Mouse (Mus musculus) hindbrain, embryonic 10.5 days (tissue): ENCODE data around the gene Larp1b. TPM values are rescaled to one million over a fixed set of nuclear protein-coding genes. Genes with fewer than 3 reads are reported as not detected.

ENCODE experiments used
- DNase-seq: peaks from one replicate; pipeline ENCODE4 v3.0.0-alpha.2; 2017; ENCODE audit warnings: low spot score
- H3K27ac ChIP-seq: fragments of 300-500 bp; sonication (generic); 2 replicates; pipeline ENCODE4 v1.5.1; 2016; ENCODE audit warnings: mild to moderate bottlenecking, moderate library complexity
- H3K27me3 ChIP-seq: fragments of 300-500 bp; sonication (generic); 2 replicates; pipeline ENCODE4 v1.6.1; 2016; ENCODE audit warnings: mild to moderate bottlenecking; ENCODE audit not compliant: poor library complexity, insufficient read depth, severe bottlenecking
- H3K36me3 ChIP-seq: fragments of 300-500 bp; sonication (generic); 2 replicates; pipeline ENCODE4 v1.6.1; 2016; ENCODE audit warnings: mild to moderate bottlenecking, moderate library complexity
- H3K4me1 ChIP-seq: fragments of 300-500 bp; sonication (generic); replicated peaks from 2 replicates; pipeline ENCODE4 v1.6.1; 2016; ENCODE audit warnings: mild to moderate bottlenecking
- H3K4me3 ChIP-seq: fragments of 300-500 bp; sonication (generic); 2 replicates; pipeline ENCODE4 v1.5.1; 2016; ENCODE audit warnings: mild to moderate bottlenecking, moderate library complexity
- H3K9me3 ChIP-seq: fragments of 300-500 bp; sonication (generic); 2 replicates; pipeline ENCODE4 v1.6.1; 2016; ENCODE audit warnings: mild to moderate bottlenecking, moderate library complexity
- WGBS: fragments of 180-500 bp; shearing (Covaris S2); methylation state at CpG from one replicate; pipeline ENCODE4 v1.1.7; 2016; 5-methylcytosine and 5-hydroxymethylcytosine counted together
- polyA plus RNA-seq: library from polyadenylated mRNA; unstranded; fragments of >200 nt; fragmentation: Nextera tagmentation; extraction: Ambion mirVana; gene quantifications from 2 replicates; pipeline ENCODE4 v1.2.1, GENCODE M21; 2016

Gene Larp1b
- polyA plus RNA-seq, 1 experiment from 2014 or later: 2.3 TPM

DNA sequence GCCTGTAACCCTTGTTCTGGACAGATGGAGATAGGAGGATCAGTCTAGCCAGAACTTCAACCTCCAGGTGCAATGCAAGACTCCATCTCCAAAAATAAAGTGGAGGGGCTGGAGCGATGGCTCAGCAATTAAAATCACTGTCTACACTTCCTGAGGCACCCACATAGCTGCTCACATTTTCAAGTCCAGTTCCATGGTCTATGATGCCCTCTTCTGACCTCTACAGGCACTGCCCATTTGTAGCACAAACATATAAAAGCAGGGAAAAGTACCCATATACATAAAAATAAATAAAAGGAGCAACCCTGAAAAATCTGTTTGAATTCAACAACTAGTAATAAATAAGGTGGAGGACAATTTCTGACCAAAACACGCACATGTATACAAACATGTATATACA lies 39.1 kb downstream of the Larp1b start:
- no peaks in the 10 kb centered on the region for H3K27me3 ChIP-seq
- no peak overlapping the region for H3K27ac ChIP-seq
- no peak overlapping the region for H3K4me3 ChIP-seq
- no peaks in the 10 kb centered on the region for H3K36me3 ChIP-seq
- no peaks in the 10 kb centered on the region for H3K9me3 ChIP-seq
- no peak for DNase-seq
- WGBS: 79% methylated on average over 2 of the region's 2 CpGs
- no peaks in the 10 kb centered on the region for H3K4me1 ChIP-seq

DNA sequence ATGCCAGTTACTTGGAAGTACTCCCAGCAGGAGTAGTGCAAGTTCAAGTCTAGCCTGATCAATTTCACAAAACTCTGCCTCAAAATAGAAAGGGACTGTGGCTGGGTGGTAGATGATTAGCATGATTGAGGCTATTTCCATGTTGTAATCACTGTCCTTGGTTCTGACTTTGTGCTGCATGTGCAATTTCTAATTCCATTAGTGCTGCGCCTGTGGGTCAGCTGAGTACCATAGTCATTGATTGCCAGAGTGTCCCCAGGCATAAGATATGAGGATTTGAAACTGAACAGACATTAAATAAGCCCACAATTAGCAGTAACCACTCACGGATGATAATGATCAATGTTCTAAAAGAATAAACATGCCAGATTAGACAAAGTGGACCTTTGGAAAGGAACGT lies 41.9 kb downstream of the Larp1b start:
- Histone ChIP-seq H3K9me3 (no peaks in the 10 kb centered on the region), H3K27ac (no peak overlapping the region), H3K36me3 (no peaks in the 10 kb centered on the region), H3K27me3 (no peaks in the 10 kb centered on the region), H3K4me3 (no peak overlapping the region), H3K4me1 (no peaks in the 10 kb centered on the region)
- 83% methylated on average over 3 of the region's 3 CpGs for WGBS
- DNase-seq: no peak

DNA sequence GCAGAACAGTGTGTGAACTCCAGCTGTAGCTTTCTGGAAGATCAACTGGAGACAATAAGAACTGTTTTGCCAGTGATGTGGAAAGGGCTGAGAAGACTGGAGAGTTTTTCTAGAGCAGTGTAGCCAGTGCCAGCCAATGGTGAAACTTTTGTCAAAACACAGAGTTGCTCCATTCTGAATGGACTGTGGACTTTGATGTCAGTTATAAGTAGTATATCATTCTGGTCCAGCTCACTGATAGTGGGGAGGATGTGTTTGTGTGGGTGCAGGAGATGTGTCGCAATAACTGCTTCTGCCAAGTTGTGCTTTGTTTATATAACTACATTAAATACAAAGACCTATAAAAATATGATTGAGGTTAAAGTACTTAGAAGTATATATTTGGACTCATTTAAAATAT lies 45.5 kb downstream of the Larp1b start:
- WGBS: 98% methylated on average over 1 of the region's 1 CpGs
- no peak overlapping the region for H3K27ac ChIP-seq
- H3K4me1 ChIP-seq: no peaks in the 10 kb centered on the region
- DNase-seq: no peak
- H3K36me3 ChIP-seq: no peaks in the 10 kb centered on the region
- no peaks in the 10 kb centered on the region for H3K27me3 ChIP-seq
- no peaks in the 10 kb centered on the region for H3K9me3 ChIP-seq
- no peak overlapping the region for H3K4me3 ChIP-seq

DNA sequence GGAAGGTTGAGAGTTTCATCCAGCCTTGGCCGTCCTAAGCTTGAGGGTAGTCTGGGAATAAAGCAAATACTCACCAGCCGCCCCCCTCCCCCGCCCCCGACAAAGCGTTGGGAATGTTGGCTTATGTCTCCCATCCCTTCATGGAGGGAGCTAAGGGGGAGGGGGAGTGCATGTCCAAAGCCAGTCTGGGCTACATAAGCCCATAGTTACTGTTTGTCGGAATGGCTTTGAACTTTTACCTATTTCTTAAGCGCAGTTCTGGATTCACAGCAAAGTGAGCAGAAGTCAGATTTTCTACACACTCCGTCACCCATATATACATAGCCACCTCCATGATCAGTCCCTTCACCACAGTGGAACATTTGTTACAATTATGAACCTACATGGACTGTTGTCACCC lies 59.7 kb downstream of the Larp1b start:
- no peaks in the 10 kb centered on the region for H3K36me3 ChIP-seq
- 82% methylated on average over 8 of the region's 8 CpGs for WGBS
- DNase-seq: no peak
- no peak overlapping the region for H3K27ac ChIP-seq
- no peaks in the 10 kb centered on the region for H3K9me3 ChIP-seq
- no peak overlapping the region for H3K4me3 ChIP-seq
- no peaks in the 10 kb centered on the region for H3K27me3 ChIP-seq
- H3K4me1 ChIP-seq: no peaks in the 10 kb centered on the region

DNA sequence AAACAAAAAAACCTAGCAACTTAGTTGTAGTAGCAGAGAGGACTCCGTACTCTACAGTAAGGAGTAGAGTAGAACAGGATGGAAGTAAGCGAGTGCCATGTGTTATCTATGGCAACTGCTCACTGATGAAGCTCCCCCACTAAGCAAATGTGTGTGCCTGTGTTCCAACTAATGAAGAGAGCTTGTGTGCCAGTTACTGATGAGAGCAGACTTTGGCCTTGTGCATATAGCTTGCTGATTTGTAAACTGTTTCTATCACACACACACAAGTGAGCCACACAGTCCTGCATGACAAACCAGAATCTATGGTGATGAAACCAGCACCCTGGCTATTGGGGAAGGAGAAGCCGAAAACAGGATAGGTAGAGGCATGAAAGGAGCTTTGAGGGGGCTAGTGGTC lies 60.4 kb downstream of the Larp1b start:
- no peaks in the 10 kb centered on the region for H3K4me1 ChIP-seq
- WGBS: 87% methylated on average over 3 of the region's 3 CpGs
- no peaks in the 10 kb centered on the region for H3K27me3 ChIP-seq
- no peak for DNase-seq
- no peaks in the 10 kb centered on the region for H3K36me3 ChIP-seq
- no peak overlapping the region for H3K27ac ChIP-seq
- no peaks in the 10 kb centered on the region for H3K9me3 ChIP-seq
- H3K4me3 ChIP-seq: no peak overlapping the region

DNA sequence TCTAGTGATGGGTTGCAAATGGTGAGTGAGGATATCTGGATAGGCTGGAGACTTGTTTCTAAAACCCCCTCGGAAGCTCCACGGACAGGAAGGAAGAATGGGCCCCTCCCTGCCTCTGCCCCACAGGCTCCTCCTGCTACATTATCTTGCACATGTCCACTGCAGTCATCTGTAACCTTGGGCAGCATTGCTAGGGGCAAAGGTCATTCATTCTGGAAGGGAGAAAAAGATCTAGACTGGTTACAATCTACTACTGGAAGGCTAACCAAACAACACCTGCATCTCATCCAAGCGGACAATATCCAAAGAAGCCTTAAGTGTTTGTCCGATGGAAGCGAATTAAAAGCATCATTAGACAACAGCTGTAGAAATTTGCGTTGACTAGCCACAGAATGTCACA lies 61.1 kb downstream of the Larp1b start:
- Histone ChIP-seq H3K36me3 (no peaks in the 10 kb centered on the region), H3K27me3 (no peaks in the 10 kb centered on the region), H3K4me3 (no peak overlapping the region), H3K4me1 (no peaks in the 10 kb centered on the region), H3K9me3 (no peaks in the 10 kb centered on the region), H3K27ac (no peak overlapping the region)
- 84% methylated on average over 6 of the region's 6 CpGs for WGBS
- DNase-seq: no peak

DNA sequence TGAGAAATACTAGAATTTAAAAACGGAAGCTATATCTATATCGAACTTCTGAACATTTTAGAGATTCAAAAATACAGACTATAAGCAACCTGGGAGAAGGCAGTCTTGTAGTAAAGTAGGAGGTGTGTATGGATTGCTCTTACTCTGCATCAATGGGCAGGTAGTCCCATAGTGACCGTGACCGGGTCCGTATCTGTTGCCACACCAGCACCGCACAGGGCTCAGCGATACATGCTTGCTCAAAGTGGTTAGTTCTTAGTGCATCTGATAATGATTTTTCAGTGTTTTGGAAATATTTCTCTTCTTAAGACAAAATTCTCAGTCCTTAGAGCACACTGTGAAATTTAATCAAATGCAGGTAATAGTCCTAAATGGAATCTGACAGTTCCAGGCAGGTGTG lies 62.8 kb downstream of the Larp1b start:
- H3K4me3 ChIP-seq: no peak overlapping the region
- DNase-seq: no peak
- H3K4me1 ChIP-seq: no peaks in the 10 kb centered on the region
- no peaks in the 10 kb centered on the region for H3K9me3 ChIP-seq
- H3K27me3 ChIP-seq: no peaks in the 10 kb centered on the region
- WGBS: 95% methylated on average over 7 of the region's 7 CpGs
- no peak overlapping the region for H3K27ac ChIP-seq
- no peaks in the 10 kb centered on the region for H3K36me3 ChIP-seq

DNA sequence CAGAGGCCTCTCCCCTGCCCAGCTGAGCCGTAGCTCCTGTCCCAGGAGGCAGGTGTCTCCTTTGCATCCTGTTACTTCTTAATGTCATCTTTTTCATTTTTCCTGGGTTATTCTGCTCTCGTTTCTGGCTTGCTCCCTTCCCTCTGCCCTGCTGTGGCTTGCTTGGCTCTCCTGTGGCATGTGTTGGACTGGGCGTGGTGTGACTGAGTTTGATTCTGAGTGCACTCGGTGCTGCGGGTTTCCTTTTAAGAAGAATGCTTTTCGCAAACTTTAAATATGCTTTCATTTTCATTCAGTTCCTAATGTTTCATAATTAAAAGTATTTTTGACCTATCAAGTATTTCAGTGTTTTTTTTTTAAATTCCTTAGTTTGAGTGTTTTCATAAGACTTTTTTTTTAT lies 65.3 kb downstream of the Larp1b start:
- Histone ChIP-seq H3K27ac (no peak overlapping the region), H3K36me3 (no peaks in the 10 kb centered on the region), H3K4me3 (no peak overlapping the region), H3K9me3 (no peaks in the 10 kb centered on the region), H3K27me3 (no peaks in the 10 kb centered on the region), H3K4me1 (no peaks in the 10 kb centered on the region)
- 85% methylated on average over 6 of the region's 6 CpGs for WGBS
- no peak for DNase-seq

DNA sequence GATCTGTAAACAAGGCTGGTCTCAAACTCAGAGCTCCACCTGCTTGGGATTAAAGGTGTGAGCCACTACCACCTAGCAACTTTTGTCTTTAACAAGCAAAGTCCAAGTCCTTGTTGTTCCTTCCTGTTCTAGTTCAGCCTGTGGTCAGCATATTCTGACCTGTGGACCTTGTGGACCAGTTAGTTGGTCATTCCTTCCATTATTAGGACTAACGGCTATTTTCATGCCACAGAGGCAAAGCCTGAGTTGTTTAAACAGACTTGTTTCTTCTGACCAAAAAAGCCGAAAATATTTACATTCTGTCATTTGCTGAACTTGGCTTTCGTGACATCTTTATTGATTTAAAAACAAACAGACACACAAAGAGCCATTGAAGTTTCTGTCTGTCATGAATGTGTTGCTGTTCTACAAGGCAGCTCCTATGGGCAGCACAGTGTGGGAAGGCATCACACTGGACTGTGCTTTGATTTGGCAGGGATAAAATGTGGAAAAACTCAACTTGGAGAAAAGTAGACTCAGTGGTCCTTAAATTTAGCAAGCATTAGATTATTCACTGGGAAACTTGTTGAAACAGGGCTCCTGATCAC lies 68.5 kb downstream of the Larp1b start:
- no peaks in the 10 kb centered on the region for H3K4me1 ChIP-seq
- no peaks in the 10 kb centered on the region for H3K9me3 ChIP-seq
- no peaks in the 10 kb centered on the region for H3K27me3 ChIP-seq
- no peak overlapping the region for H3K4me3 ChIP-seq
- H3K27ac ChIP-seq: no peak overlapping the region
- no peaks in the 10 kb centered on the region for H3K36me3 ChIP-seq
- DNase-seq: no peak
- 76% methylated on average over 3 of the region's 3 CpGs for WGBS

DNA sequence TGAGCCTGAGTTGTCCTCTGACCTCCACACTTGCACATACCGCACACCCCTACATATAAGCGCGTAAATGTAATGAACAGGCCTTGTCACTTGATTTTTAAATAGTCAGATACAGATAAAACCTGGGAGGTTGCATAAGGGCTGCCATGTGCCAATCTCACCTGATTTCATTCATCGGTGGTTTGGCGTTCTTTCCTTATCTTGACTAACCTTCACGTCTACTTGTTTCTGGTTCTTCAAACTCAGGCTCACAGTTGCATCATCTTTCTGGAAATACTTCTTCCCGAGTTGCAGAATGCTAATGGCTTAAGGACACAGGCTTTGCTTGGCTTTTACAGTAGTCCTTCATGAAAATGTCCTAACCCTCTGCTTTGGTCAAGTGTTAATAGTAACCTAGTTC lies 71.1 kb downstream of the Larp1b start:
- H3K27me3 ChIP-seq: no peaks in the 10 kb centered on the region
- H3K4me3 ChIP-seq: no peak overlapping the region
- H3K4me1 ChIP-seq: no peaks in the 10 kb centered on the region
- no peaks in the 10 kb centered on the region for H3K36me3 ChIP-seq
- DNase-seq: no peak
- WGBS: 92% methylated on average over 7 of the region's 7 CpGs
- H3K9me3 ChIP-seq: no peaks in the 10 kb centered on the region
- no peak overlapping the region for H3K27ac ChIP-seq

DNA sequence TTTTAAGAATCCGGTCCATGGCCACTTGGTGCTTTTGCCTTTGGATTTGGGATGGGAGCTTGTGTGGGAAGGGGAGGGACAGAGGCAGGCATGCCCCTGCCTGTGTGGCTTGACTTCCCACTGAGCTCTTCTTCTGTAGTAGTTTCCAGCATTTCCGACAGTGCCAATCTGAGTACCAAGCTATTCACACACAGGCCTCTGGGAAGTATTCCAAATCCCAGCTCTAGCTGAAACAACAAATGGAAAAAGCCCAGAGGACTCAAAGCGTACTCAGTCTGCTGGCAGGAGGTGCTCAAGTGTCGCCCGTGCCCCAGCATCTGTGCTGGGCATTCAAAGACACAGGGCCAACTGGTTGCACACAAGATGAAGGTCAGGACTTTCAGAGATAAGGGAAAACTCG lies 72.4 kb downstream of the Larp1b start:
- H3K27me3 ChIP-seq: no peaks in the 10 kb centered on the region
- no peaks in the 10 kb centered on the region for H3K4me1 ChIP-seq
- WGBS: 64% methylated on average over 6 of the region's 6 CpGs
- H3K4me3 ChIP-seq: no peak overlapping the region
- DNase-seq: no peak
- H3K9me3 ChIP-seq: no peaks in the 10 kb centered on the region
- no peaks in the 10 kb centered on the region for H3K36me3 ChIP-seq
- no peak overlapping the region for H3K27ac ChIP-seq

DNA sequence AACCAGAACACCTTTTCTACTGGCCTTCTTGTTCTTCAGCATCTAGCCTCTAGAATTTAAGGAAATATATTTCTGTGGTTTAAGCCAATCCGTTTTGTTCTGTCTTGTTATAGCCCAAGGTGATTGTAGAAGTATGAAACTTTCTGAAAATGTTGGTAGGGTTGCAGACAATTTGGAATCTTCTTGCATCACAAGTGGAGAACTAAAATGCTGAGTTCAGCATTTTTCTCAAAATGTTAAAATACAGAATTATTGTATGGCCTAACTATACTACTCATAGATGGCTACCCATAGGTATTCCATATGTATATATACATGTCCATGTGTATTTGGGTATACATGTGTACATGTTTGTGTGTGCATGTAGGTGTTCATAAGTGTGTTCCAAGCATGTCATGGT lies 81.1 kb downstream of the Larp1b start:
- no peak for DNase-seq
- no peak overlapping the region for H3K4me3 ChIP-seq

DNA sequence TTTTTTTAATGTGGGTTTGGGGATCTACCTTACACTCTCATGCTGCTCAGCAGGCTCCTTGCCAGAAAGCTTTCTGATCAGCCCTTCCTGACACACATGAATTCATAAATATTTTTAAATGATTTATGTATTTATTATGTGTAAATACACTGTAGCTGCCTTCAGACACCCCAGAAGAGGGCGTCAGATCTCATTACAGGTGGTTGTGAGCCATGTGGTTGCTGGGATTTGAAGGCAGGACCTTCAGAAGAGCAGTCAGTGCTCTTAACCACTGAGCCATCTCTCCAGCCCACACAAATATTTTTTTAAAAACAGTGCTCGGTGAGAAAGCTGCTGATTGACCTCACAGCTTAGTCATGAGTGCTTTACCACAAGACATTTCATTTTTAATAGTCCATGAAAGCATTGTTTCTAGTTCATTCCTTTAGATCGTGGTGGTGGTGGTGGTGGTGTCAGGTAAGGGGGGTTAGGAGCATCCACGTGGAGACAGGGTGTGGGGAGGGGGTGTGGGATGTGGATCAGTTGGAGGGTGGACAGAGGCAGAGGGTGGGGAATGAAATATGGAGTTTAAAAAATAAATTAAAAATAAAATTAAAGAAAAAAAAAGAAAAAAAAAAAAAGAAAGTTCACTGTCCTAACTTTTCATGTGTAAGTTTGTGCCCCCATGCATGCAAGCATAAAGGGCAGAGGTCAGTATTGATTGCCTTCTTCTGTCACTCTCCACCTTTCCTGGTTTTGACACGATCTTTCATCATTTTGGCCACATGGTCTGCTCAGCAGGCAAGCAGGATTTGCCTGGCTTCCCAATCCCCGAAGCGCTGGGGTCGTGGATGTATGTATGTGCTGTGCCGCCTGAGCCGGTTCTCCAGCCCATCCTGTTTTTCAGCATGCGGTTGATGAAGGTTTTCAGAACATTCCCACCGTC lies 81.9 kb downstream of the Larp1b start:
- Histone ChIP-seq H3K4me1 (no peaks in the 10 kb centered on the region), H3K27ac (no peak overlapping the region), H3K36me3 (no peaks in the 10 kb centered on the region), H3K9me3 (no peaks in the 10 kb centered on the region), H3K4me3 (no peak overlapping the region), H3K27me3 (no peaks in the 10 kb centered on the region)
- no peak for DNase-seq
- 79% methylated on average over 12 of the region's 12 CpGs for WGBS

More for the DNA sequence above, 81.1 kb downstream of the Larp1b start:
- no peaks in the 10 kb centered on the region for H3K9me3 ChIP-seq
- H3K27ac ChIP-seq: no peak overlapping the region
- H3K27me3 ChIP-seq: no peaks in the 10 kb centered on the region
- H3K4me1 ChIP-seq: no peaks in the 10 kb centered on the region
- H3K36me3 ChIP-seq: no peaks in the 10 kb centered on the region
- WGBS: 89% methylated on average over 1 of the region's 1 CpGs
